Mouse (Mus musculus) cerebellum, postnatal 10 days (tissue): ENCODE measurements at regions not wholly inside any gene's neighbourhood (a gene's known extent, or its start where the extent isn't known, plus 50 kb on each side); places are given as distances from the start of the nearest gene placed in this dataset.
A peak's percentile ranks its signal among the peaks of the same experiment; 100 is the strongest.

ENCODE experiments used
- DNase-seq, 2 experiments: peaks; one replicate each; pipeline ENCODE4 v3.0.0; 2021; ENCODE audit warnings: mixed read lengths in 2 of 2

GRCm38 (mm10) chr1:150043061-150043460 is 56.8 kb upstream of the Ptgs2 start:
- DNase-seq: no peak

DNA sequence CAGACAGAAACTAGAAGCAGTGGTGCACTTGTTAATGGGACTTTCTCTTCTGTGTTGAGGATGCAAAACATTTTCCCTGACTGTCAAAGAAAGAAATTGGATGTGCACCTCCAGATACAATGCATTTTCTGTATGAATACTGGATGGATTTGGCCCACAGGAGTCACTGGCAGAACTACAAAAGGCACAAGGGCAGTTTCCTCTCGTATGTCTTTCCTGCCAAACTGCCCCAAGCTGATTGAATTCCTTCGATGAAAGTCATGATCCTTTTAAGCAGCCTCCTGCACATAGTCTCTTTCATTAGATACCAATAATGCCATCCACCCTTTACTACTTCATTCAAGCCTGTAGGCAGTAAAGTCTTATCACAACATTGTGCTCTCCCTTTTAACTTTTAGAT is 58.2 kb upstream of the Ptgs2 start:
- no peak for DNase-seq

GRCm38 (mm10) chr1:150033729-150034128 is 66.1 kb upstream of the Ptgs2 start:
- no peak for DNase-seq

DNA sequence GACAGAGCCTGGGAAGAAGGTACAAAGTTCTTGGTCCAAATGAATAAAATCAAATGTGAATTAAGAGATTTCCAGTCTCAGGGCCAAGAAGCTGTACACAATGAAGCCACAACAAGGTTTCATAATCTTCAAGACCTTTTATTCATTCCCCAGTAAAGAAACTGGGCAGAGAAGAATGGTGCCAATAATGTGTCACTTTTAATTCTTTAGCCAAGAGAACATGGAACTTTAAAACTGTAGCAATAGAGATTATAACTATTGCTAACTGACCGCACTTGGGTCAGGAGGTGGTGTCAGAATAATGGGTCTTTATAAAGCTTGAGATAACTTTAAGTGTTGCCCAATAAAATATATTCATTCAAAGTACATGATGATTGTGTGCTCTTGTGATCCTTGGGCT is 68.1 kb upstream of the Ptgs2 start:
- no peak for DNase-seq

GRCm38 (mm10) chr1:150027265-150027664 is 66.2 kb upstream of the Pla2g4a start:
- no peak for DNase-seq

DNA sequence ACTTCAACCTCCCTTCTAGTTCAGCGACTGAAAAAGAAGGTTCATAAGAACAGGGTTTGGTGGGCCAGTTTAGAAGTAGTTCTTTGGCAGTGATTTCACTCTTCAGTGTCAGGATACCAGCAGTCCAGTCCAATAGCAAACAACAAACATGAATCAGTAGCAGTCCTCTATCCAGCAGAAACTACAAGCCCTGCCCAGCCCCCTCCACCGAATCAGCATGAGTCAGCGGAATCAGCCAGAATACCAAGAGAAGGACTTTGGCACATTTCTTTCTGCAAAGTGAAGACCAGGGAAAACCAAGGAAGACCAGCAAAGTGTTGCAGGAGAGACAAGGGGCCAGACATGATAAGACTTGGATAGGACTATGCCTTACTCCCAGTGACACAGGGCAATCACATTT is 65.1 kb upstream of the Pla2g4a start:
- peak in 1 of 2 experiments; percentile 1 for DNase-seq

DNA sequence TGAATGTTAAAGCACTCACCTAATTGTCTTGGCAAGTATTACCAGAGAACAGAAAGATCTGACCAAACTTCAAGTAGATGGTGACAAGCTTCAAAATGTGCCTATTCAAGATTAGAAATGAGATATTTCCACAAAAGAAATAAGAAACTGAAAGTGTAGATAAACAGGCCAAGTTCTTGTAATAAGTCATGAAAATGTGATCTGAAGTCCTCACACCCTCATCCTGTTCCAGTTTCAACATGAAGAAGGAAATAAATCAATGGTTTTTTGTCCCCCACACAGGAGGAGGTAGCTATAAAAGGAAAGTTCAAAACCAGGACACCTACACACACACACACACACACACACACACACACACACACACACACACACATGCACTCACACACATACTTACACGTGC is 54.1 kb upstream of the Pla2g4a start:
- DNase-seq: no peak

DNA sequence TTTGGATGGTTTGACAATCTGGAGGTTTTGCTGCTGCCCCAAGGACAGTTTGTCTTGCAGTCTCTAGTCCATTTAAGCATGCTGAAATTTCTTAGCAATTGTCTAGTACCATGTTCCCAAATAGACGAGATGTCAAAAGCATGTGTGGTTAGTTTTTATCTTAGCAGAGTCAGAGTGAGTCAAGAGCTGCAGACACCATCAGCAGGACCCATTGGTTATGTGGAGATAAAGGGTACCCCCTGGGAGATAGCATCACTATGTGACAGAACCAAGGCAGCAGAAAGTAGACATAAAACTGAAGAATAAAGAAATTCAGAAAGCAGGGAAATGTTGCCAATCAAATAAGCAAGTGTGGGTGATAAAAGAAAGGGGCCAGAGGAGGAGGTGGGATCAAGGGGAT is 51.4 kb upstream of the Pla2g4a start:
- no peak for DNase-seq
